Mouse (Mus musculus) CD4-positive helper T cell, adult 2 months (primary cell): ENCODE measurements around the gene Dgka.
"Not testable (repeated sequence)": the region's sequence is repeated elsewhere in the genome, so short reads cannot be mapped to it uniquely, and the experiment has no call there.

ENCODE experiments used
- DNase-seq: peaks from one replicate; pipeline ENCODE4 v3.0.0-alpha.2; 2012; ENCODE audit warnings: low read depth, missing footprints, low spot score

The Dgka gene

GRCm38 (mm10) chr10:128731992-128732391 is 12.7 kb downstream of the Dgka start:
- DNase-seq, result no peak

- DNase-seq, result peak; percentile 64
Observed at GRCm38 (mm10) chr10:128731002-128731433, 13.6 kb downstream of the Dgka start.

GRCm38 (mm10) chr10:128728059-128728458 is 16.6 kb downstream of the Dgka start:
- no peak for DNase-seq

GRCm38 (mm10) chr10:128725466-128725865 is 19.2 kb downstream of the Dgka start:
- DNase-seq, result not testable (repeated sequence)

- peak; percentile 89 for DNase-seq
Observed at GRCm38 (mm10) chr10:128715559-128716537, 28.8 kb downstream of the Dgka start.

GRCm38 (mm10) chr10:128711318-128711717 is 33.3 kb downstream of the Dgka start:
- not testable (repeated sequence) for DNase-seq

GRCm38 (mm10) chr10:128705317-128705693 is 39.4 kb downstream of the Dgka start:
- no peak for DNase-seq

- DNase-seq, result peak; percentile 89
Observed at GRCm38 (mm10) chr10:128704491-128705316, 40.0 kb downstream of the Dgka start, which contains the start of gene Cdk2. Gene Cdk2, minus strand, starts transcription at chr10:128705031.

GRCm38 (mm10) chr10:128703895-128704294 is 40.8 kb downstream of the Dgka start, which contains the start of gene Pmel:
Gene Pmel, plus strand, starts transcription at chr10:128704195.
- DNase-seq, result no peak

GRCm38 (mm10) chr10:128702328-128703007 is 42.2 kb downstream of the Dgka start:
- no peak for DNase-seq

- DNase-seq, result no peak
Observed at GRCm38 (mm10) chr10:128700712-128701111, 43.9 kb downstream of the Dgka start.

- no peak for DNase-seq
Observed at GRCm38 (mm10) chr10:128699611-128700010, 45.0 kb downstream of the Dgka start.

- no peak for DNase-seq
Observed at GRCm38 (mm10) chr10:128699006-128699405, 45.6 kb downstream of the Dgka start.

GRCm38 (mm10) chr10:128697072-128697725 is 47.5 kb downstream of the Dgka start:
- DNase-seq, result no peak

- peak; percentile 99 for DNase-seq
Observed at GRCm38 (mm10) chr10:128695992-128696807, 48.5 kb downstream of the Dgka start, which contains the start of gene Rab5b. Gene Rab5b, minus strand, starts transcription at chr10:128696264.

- no peak for DNase-seq
Observed at GRCm38 (mm10) chr10:128695411-128695991, 49.2 kb downstream of the Dgka start.

- peak; percentile 74 for DNase-seq
Observed at GRCm38 (mm10) chr10:128674469-128675008, 70.1 kb downstream of the Dgka start.

- peak; percentile 93 for DNase-seq
Observed at GRCm38 (mm10) chr10:128673763-128674468, 70.7 kb downstream of the Dgka start, which contains the start of gene Suox. Gene Suox, minus strand, starts transcription at chr10:128674073.

GRCm38 (mm10) chr10:128671148-128671547 is 73.5 kb downstream of the Dgka start:
- DNase-seq, result no peak
